Mouse (Mus musculus) urinary bladder, postnatal 4 days (tissue): ENCODE measurements around the gene Cdk14.

Experiments used
- DNase-seq, 2 experiments: peaks; one replicate each; pipeline ENCODE4 v3.0.0; 2021 to 2022; ENCODE audit warnings: low spot score in 2 of 2

Gene Cdk14

GRCm38 (mm10) chr5:4898241-4898640 is 521.9 kb downstream of the Cdk14 start:
- DNase-seq: no peak

DNA sequence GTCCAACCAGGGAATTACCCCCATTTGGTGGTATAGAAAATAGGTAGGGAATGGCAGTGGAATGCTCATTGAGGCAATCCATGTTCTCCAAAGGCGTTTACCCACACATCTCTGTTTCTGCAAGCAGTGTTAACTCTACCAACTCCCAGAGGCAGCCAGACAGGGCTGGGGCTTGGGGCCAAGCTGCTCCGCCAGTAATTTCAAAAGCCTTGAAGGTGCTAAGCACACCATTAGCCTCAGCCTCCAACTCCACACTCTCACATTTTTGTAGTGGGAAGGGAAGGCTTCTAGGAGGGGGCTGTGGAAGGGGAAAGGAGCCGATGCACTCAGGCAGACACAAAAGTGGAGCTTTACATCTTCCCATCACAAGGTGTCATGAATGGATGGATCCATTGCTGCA is 525.1 kb downstream of the Cdk14 start:
- DNase-seq: no peak

- DNase-seq: no peak
Observed at GRCm38 (mm10) chr5:4893852-4894207, 526.3 kb downstream of the Cdk14 start.

DNA sequence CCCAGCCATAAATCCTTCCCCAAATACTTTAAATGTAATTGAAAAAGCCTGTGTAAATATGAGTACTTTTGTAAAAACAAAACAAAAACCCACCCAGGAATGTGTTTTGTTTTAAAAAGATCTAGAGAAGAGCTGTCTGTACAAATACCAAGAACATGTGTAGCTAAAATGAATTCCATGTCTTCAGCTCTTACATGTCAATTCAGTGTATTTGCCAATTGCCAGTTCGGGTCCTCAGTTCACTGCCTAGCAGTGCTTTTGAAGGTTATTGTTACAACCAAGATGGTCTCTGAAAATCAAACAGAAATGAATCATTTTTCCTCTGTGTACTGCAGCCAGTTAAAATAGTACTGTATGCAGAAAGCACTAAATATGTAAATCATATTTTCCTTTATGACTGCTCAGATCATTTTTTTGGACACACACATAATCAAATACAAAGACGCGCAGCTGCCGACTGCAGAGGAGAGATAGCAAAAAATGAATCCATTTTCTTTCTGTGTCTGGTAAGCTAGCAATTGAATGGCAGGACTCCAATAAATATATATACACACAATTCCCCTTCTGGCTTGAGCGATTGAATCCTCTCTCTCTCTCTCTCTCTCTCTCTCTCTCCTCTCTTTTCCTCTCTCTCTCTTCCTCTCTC is 526.8 kb downstream of the Cdk14 start:
- DNase-seq: no peak

DNA sequence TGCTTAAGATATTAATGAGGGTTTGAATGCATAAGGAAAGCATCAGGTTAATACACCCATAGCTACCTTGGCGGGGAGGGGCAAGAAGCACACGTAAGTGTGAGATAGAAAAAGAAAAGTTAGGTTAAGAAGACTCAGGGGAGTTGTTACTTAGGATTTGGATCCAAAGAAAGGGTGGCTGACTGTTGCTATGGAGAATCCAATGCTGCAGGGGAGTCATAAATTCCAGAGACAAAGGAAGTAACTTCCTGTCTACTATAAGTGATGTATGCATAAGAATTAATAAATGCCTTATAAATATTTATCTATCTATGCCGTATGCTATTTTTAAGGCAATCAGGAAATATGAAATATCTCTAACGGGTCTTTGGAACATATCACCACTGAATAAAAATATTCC is 527.4 kb downstream of the Cdk14 start:
- DNase-seq: no peak

GRCm38 (mm10) chr5:4891862-4892704 is 528.0 kb downstream of the Cdk14 start:
- DNase-seq: no peak

GRCm38 (mm10) chr5:4887069-4887468 is 533.0 kb downstream of the Cdk14 start:
- no peak for DNase-seq

- DNase-seq: no peak
Observed at GRCm38 (mm10) chr5:4882841-4883240, 537.3 kb downstream of the Cdk14 start.

GRCm38 (mm10) chr5:4880331-4880730 is 539.8 kb downstream of the Cdk14 start:
- no peak for DNase-seq

- DNase-seq: no peak
Observed at GRCm38 (mm10) chr5:4878934-4879333, 541.2 kb downstream of the Cdk14 start.

- DNase-seq: no peak
Observed at GRCm38 (mm10) chr5:4877638-4878037, 542.5 kb downstream of the Cdk14 start.

DNA sequence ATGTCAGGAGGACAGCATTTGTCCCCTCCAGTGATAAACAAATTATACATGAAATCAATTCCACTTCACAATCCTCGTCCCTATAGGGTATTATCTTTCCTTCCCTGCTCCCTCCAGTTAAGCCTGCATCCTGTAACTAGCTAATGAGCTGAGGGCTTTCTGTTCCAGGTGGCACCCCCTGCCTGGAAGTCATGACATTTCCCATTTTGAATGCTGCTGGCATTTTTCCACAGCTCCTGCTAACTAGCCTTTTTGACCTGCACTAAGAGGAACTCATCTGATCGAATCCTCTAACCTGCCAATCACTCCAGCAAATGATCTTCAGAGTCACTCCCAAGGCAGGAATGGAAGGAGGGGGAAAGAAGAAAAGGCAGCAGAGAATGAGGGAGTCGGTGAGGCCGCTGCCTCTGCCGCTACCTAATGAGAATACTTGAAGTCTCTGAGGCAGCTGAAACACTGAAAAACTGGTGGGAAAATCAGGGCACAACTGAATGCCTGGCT is 542.9 kb downstream of the Cdk14 start:
- DNase-seq: no peak

DNA sequence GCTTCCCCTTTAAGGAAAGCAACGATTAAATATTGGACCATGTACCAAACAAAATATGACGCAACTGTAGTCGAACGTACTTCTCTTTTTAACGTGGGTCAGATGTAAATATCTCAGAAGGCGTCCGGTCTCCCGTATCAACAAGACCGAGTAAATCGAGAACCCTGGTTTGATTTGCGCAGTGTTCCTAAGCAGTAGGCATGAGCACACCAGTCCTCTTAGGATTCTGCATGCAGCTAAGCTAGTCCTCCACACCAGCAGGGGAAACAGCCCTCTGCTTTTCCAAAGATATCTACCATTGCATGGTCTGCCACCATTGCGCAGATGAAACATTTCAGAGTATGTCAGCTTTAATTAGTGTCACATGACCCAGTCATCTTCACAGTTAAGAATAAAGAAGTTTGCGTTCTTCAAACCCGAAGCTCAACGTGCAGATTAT is 543.4 kb downstream of the Cdk14 start:
- DNase-seq: no peak

DNA sequence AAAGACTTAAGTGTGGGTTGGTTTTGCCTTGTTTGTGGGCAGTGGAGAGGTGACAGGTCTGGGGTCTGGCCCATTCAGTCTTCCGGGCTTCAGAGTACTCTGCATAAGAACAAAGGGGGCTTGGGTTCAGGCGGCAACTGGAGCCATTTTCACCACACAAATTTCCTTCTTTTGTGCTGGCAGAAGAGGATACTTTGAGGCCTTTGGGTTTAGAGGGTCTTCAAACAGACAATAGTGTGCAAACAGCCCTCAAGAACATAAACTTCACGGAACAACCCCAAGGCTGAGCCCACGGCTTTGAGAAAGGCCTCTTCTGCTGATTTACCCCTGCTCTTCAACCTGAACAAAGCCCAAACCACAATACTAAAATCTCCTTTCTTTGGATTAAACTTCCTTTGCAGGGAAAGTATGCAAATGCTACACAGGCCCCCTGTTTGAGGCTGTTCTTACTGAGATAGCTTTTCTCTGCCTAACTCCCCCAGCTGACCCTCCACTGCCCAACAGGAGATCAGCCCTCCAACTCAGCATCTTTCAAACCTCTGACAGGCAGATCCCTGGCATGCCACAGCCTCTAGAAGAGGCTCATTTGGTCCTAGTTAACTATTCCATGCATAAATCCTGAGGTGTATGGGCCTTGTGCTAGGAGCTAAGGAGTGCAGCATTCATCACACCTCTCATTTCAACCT is 549.9 kb downstream of the Cdk14 start:
- DNase-seq: no peak

DNA sequence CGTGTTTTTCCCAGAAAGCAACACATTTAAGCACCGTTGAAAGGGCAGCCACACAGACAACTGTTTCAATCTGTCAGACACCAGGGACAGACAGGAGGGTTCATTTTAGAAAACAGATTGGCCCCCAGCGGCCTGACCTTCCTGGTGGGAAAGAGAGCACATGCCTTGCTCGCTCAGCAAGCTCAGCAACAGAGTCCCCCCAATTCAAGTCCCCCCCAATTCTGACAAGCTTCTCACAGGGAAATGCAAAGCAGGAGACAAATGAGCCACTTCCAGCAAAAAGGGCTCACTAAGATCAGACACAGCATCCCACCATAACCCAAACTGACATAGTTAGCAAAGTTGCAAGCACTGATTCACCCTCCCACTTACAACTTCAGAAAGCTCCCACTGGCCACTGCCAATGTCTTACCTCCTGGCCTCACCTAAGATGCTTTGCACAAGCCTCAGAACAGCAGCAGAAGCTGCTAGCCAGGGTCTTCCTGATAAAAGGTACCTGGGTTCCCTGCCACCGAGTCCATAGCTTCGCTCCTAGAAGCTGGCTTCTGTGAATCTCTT is 551.5 kb downstream of the Cdk14 start:
- no peak for DNase-seq

- DNase-seq: no peak
Observed at GRCm38 (mm10) chr5:4867849-4868562, 552.1 kb downstream of the Cdk14 start.

- DNase-seq: no peak
Observed at GRCm38 (mm10) chr5:4866945-4867344, 553.2 kb downstream of the Cdk14 start.

GRCm38 (mm10) chr5:4866099-4866498 is 554.0 kb downstream of the Cdk14 start:
- no peak for DNase-seq

DNA sequence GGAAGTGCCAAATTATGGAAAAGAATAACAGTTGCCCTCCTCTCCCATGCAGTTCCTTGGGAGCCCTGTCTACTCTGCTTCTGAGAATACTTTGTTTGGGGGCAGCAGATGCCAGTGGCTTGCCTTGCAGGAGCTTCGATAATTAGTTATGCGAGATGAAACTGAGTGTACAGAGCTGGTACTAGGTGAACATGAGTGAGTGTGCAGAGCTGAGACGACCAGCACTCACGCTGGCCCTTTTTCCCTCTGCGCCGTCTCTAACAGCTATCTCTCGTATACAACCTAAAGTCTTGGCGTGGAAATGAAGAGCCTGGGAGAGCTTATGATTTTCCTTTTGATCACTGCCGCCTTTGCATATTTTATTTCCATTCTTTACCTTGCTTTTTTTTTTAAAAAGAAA is 558.5 kb downstream of the Cdk14 start:
- no peak for DNase-seq

DNA sequence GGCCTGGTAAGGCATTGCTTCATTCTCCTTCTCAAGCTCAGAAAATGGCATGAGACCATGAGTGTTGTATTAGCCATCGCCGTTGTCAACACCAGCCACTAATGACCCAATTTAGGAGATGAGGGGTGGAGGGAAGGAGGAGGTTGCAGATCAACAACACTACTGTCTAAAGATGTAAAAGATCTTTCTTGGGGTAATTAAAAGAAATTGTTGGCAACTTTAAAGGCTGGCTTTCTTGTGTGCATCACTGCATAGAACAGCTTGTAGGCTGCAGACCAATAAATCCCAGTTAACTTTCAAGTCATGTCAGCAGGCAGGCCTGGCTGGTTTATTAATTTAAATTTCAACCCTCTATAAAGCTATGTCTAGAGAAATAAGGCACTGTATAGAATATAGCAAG is 559.0 kb downstream of the Cdk14 start:
- no peak for DNase-seq

- no peak for DNase-seq
Observed at GRCm38 (mm10) chr5:4858032-4858641, 562.0 kb downstream of the Cdk14 start.
